Mouse (Mus musculus): Measurements from ENCODE around the gene Wsb2. TPM values are rescaled to one million over a fixed set of nuclear protein-coding genes. Genes with fewer than 3 reads are reported as not detected.
"Not testable (repeated sequence)": the region's sequence is repeated elsewhere in the genome, so short reads cannot be mapped to it uniquely, and the experiment has no call there.

Gene Wsb2
- polyA plus RNA-seq, 1 experiment: 205 TPM

DNA sequence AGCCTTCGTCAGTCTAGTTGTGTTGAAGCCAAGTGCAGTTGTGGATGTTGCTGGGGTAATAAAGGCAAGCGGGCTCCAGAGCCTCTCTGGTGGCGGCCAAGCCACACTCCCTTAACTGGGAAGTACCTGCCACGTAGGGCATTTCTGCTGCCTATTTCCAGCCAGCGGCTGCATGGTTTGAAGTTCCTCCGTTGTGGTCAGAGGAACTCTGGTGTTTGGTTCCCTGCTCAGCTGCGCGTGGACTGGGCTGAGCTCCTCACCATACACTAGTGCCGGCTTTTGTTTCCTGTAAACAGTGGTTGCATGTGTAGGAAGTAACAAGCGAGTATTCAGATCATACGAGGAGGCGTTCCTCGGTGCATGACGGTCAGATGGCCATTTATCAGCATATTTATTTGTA lies 20.6 kb downstream of the Wsb2 start:
- 84% methylated on average over 14 of the region's 14 CpGs for WGBS

DNA sequence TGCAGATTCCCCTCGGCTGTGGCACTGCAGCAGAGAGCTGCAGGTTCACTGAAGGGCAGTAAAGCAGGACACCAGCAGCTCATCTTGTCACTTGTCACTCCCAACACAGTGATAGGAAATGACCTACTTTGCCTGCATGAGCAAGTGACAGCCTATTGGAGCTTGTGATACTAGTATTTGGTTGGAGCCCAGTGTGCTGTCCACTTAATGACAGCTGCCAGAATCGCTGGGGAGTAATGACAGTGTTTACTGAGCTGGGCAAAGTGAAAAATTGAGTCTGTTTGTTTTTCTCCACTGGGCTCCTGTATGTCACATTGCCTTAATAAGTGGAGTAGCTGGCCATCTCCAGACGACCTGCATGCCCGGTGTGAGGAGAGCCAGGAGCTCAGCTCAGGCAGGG lies 23.1 kb downstream of the Wsb2 start:
- WGBS: 52% methylated on average over 4 of the region's 4 CpGs
- DNase-seq (ENCODE audit: low read depth, low spot score): no peak

More for the DNA sequence above, 20.6 kb downstream of the Wsb2 start:
- DNase-seq (ENCODE audit: low read depth, low spot score): not testable (repeated sequence)

DNA sequence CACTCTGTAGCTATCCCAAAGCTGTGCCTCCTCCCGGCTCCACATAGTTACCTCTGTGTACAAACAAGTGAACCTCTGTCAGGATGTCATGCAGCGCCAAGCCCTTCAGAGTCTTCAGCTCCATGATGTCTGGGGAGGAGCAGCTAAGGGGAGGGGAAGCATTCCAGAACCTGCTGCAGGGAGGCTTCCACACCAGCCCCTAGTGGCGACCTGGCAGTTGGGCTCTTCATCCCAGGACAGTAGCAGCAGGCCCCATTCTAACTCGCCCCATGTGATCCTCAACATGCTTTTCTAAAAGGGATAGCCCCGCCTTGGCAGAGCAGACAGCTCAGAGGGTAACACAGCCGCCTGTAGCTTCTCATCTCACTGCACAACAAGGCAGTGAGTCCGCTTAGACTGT lies 24.7 kb downstream of the Wsb2 start:
- 87% methylated on average over 7 of the region's 7 CpGs for WGBS
- no peak for DNase-seq (ENCODE audit: low read depth, low spot score)

DNA sequence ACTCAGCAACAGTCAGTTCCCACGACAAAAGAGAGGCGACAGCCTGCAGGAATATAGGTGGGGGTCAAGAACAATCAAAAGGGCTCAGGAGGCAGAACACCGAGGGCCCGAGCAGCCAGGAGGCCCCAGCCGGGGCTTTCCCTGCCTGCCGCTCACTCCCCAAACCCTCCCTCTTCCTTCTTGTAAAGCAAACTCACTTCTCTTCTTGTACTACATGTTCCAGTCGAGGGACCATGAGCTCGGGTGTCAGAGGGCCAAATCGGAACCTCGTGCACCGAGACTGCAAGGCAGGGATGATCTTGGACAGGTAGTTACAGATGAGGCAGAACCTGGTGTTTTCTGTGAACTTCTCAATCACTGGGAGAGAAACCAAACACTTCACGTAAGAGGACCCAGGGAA lies 26.1 kb downstream of the Wsb2 start:
- WGBS: 81% methylated on average over 12 of the region's 12 CpGs
- no peak for DNase-seq (ENCODE audit: low read depth, low spot score)

DNA sequence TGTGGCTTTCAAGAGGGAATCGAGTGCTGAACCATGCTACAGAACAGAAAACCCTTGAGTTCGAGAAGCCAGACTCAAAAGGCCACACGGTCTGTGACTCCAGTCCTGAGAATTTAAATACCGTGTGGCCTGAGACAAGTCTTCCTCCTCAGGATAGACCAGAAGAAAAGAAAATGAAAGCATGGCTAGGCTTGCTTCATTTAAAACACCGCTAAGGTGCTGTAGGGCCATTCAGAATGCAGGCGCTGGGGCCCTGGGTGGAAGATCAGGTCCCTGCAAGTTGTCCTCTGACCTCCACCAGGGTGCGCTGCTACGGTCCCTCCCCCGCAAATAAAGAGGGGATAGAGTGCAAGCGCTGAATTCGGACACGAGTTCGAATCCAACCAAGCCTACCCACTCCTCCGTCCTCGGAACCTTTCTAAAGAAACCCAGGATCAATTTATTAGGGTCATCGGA lies 31.2 kb downstream of the Wsb2 start:
- WGBS: 3% methylated on average over 16 of the region's 16 CpGs
- DNase-seq (ENCODE audit: low read depth, low spot score): no peak

DNA sequence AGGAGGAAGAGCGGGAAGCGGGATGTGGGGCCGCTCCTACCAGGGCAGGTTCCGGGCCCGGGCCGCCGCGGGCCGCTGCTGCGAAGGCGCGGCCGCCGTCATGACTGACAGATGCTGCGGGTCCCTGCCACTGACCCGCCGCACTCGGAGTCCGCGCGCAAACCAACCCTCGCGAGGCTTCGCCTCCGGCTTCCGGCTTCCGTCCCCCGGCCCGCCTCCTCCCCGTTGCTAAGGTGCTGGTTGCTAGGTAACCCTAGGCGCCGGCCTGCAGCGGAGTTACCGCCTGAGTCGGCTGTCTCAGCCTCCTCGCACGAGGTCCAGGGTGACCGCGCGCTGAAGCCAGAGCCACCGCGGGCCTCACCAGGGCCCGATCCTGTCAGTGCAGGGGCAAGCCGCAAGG lies 31.8 kb downstream of the Wsb2 start, which contains the start of gene Rfc5:
Rfc5 (minus strand) TSS at position 171 of the 400 bp plus-strand sequence.
- WGBS: under 1% methylated on average over 44 of the region's 44 CpGs

DNA sequence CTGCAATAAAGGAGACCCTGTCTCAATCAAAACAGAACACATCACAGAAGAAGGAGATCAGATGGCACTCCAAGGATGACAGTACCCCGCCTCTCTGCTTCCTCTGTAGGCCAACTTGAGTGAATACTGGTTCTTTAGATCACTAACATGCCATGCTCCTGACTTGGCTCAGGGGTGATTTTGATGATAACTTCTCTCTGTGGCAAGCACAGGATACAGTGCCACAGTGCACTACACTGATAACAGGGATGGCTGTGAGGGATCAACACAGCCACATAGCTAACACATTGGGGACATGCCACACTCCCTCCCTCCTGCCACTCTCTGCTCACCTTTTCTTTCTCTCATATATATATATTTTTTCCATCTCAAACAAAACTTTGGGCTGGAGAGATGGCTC lies 33.8 kb downstream of the Wsb2 start:
- DNase-seq (ENCODE audit: low read depth, low spot score): no peak
- WGBS: 89% methylated on average over 1 of the region's 1 CpGs

More for the DNA sequence above, 31.8 kb downstream of the Wsb2 start, which contains the start of gene Rfc5:
- DNase-seq (ENCODE audit: low read depth, low spot score): peak; percentile 89

DNA sequence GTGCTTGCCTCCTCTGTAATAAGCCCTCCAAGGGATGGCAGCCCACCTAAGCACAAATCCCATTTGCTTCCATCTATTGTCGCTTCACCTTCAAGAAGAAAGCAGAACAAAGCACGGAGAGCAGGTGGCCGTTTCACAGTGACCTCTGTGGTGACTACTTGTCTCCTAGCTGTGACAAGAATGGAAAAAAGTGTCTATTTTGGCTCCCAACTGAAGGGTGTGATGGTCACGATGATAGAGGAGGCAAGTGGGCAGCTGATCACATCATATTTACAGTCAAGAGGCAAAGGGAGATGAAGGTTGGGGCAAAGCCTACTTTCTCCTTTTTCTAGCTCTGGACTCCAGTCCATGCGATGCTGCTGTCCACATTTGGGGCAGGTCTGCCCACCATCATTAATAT lies 38.7 kb downstream of the Wsb2 start:
- WGBS: 86% methylated on average over 5 of the region's 5 CpGs
- DNase-seq (ENCODE audit: low read depth, low spot score): no peak

DNA sequence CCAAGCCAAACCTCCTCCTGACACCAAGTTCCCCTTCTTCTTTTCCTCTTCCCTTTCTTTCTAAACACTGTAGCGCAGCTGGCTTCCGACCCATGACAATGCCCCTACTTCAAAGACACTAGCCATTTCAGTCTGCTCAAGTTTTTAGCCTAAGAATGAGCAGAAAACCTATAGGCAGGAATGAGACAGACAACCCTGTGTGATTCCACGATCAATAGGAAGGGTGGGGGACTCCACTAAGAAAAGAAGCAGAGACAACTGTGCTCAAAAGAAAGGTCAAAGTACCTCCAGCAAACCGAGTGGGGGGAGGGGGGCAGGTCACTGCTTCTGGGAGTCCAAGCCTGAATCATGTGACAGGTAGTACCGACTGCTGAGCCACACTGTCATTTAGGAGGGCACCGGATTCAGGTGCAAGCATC lies 39.5 kb downstream of the Wsb2 start:
- DNase-seq (ENCODE audit: low read depth, low spot score): no peak
- 65% methylated on average over 6 of the region's 6 CpGs for WGBS

DNA sequence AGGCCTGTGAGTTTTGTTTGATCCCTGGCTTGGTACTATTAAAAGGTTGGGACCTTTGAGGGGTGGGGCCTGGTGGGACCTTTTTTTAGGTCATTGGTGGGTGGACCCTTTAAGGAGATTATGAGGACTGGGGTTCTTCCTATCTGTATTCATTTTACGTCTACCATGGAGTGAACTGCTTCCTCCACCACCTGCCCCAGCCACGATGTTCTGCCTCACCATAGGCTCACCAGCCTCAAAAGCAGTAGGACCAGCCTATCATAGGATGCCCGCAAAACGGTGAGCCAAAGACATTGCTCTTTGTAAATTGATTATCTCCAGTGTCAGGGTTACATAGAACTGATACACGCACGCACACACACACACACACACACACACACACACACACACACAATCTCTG lies 40.3 kb downstream of the Wsb2 start:
- 78% methylated on average over 6 of the region's 6 CpGs for WGBS
- DNase-seq (ENCODE audit: low read depth, low spot score): no peak

DNA sequence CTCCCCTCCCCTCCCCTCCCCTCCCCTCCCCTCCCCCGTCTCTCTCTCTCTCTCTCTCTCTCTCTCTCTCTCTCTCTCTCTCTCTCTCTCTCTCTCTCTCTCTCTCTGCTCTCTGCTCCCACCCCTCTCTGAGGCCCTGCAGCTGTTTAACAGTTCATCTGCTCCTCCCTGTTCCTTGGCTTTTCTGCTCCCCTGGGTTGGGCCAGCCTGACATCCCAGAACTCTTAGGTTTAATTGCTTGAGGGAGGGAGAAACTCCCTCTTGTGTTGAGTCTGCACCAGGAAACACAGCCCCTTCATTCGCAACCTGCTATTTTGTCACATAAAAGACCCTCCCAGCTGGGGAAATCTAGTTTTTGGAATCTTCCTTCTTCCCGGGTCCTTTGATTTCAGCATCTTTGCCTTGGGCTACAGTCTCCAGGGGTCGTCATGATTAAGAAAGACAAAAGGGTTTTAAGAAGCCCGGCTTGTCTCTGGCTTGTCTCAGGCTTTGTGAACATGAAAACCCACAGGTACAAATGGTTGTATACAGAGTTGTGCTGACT lies 41.0 kb downstream of the Wsb2 start:
- DNase-seq (ENCODE audit: low read depth, low spot score): no peak
- WGBS: 45% methylated on average over 4 of the region's 5 CpGs

DNA sequence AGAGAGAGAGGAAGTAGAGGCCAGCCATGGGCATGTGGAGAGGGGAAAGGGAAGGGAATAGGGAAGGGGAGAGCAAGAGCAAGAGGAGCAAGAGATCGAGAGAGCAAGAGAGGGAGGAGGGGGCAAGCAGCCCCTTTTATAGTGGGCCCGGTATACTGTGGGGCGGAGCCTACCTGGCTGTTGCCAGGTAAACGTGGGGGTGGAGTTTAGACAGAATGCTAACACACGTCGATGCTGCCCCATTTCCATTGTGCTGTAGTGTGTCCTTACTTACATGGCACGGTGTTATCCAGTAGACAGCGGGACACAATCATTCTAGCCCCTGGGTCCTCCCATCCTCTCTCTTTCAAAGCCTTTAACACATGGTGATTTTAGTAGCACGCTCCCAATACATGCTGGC lies 42.2 kb downstream of the Wsb2 start:
- WGBS: 58% methylated on average over 9 of the region's 9 CpGs

DNA sequence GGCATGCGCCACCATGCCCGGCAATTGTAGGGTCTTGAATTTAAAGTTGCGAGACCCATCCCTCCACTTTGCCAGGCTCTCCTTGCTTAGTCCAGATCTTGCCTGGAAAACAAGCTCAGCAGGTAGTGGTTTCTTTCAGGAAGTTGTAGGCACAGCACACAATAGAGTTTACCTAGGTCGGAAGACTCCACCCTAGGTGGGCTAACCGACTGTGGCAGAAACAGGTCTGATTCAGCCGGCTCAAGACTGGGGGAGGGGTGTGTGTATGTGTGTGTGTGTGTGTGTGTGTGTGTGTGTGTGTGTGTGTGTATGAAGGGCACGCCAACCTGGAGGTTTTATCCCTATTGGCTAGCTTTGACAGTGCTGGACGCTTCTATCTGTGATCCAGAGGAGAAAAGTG lies 46.5 kb downstream of the Wsb2 start:
- 64% methylated on average over 8 of the region's 8 CpGs for WGBS
- DNase-seq (ENCODE audit: low read depth, low spot score): no peak

More for the DNA sequence above, 42.2 kb downstream of the Wsb2 start:
- no peak for DNase-seq (ENCODE audit: low read depth, low spot score)

DNA sequence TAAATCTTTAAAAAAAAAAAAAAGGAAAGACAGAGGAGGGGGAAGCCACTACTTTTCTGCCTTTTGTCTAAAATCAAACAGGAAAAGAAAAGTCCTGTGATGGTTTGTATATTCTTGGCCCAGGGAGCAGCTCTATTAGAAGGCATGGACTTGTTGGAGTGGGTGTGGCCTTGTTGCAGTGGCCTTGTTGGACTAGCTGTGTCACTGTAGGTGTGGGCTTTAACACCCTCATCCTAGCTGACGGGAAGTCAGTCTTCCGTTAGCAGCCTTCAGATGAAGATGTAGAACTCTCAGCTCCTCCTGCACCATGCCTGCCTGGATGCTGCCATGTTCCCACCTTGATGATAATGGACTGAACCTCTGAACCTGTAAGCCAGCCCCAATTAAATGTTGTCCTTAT lies 47.6 kb downstream of the Wsb2 start:
- 82% methylated on average over 2 of the region's 2 CpGs for WGBS
- DNase-seq (ENCODE audit: low read depth, low spot score): not testable (repeated sequence)

DNA sequence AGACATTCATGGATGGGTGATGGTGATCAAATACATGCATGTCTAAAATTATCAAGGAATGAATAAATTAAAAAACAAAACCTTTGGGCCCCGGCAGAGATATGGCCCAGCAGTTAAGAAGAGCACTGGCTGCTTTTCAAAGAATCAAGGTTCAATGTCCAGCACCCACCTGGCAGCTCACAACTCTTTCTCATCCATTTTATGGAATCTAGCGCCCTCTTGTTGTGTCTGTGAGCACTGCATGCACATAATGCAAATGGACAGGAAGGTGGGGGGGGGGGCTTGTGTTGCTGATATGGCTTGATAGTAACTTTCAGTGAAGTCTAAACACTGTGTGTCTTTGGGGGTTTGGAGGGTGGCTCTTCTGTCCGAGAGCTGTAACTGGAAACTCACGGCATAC lies 51.1 kb downstream of the Wsb2 start:
- 52% methylated on average over 4 of the region's 4 CpGs for WGBS

DNA sequence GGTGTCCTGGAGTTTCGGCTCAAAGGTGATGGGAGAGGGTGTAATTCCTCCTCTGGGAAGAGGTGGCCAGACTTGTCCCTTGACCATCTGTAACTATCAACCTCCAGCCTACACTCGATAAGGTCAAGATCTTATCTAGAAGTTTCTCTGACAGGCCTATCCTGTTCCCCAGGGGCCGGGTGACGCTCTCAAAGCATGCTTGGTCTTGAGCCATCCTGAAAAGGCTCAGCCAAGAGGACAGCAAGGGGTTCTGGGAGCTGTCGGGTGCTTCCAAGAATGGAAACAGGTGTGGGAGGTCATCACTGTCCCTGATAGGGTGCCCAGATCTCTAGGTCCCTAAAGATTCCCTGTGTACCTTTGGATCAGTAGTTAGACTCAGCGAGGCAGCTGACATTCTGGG lies 52.3 kb downstream of the Wsb2 start:
- 59% methylated on average over 6 of the region's 6 CpGs for WGBS

More for the DNA sequence above, 51.1 kb downstream of the Wsb2 start:
- DNase-seq (ENCODE audit: low read depth, low spot score): no peak

DNA sequence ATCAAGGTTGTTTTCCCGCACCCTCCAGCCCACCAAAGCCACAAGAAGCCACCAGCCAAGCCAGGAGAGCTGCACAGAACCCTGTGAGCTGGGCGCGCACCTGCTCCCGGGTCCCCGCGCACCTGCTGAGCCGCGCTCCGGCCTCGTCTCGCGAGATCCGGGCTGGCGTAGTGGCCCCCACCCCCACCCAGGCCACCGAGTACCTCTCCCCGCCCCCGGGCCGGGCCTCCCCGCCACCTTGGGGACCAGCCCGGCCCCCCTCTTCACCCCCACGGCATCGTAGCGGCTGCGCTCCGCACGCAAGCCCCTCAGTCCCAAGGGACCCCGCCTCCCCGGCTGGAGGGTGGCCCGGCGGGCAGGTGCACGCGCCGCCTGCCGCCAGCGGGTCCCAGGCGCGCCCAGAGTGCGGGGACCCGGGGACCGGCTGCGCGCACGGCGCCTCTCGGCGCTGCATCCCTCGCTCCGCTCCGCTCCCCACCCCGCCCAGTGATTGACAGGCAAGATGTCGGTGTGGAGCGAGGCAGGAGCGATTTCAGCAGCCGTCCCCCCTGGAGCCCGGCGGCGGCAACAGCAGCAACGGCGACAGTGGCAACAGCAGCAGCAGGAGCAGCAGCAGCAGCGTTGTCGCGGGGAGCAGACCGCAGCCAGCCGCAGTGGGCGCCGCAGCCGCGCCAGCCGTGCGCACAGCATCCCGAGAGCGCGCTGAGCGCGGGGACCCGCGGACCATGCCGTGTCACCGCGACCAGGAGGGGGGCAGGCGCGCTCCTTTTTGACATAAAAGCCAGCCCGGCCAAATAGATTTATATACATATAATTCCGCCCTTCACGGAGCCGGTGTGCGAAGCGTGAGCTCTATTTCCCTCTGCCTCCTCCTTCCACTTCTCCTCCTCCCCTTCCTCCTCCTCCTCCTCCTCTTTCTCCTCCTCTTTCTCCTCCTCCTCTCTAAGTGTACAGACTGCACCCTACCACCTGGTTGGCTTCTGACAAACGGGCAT lies 56.7 kb downstream of the Wsb2 start, which contains the start of gene Ksr2:
Ksr2 (plus strand) TSS at position 494 of the 995 bp plus-strand sequence.
- no peak for DNase-seq (ENCODE audit: low read depth, low spot score)
- WGBS: 1% methylated on average over 89 of the region's 89 CpGs

More for the DNA sequence above, 52.3 kb downstream of the Wsb2 start:
- DNase-seq (ENCODE audit: low read depth, low spot score): no peak

DNA sequence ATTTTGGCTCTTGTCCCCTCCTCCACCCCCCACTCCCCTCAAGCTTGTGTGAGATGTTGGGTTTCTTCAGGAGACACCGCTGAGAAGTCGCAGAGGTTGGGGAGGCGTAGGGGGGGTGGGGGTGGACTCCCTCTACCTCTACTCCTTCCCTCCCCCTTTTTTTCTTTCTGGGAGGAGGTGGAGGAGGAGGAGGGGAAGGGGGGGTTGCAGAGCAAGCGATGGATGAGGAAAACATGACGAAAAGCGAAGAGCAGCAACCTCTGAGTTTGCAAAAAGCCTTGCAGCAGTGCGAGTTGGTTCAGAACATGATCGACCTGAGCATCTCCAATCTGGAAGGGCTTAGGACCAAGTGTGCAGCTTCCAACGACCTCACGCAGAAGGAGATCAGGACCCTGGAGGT lies 57.5 kb downstream of the Wsb2 start:
- 6% methylated on average over 10 of the region's 10 CpGs for WGBS
- DNase-seq (ENCODE audit: low read depth, low spot score): no peak

DNA sequence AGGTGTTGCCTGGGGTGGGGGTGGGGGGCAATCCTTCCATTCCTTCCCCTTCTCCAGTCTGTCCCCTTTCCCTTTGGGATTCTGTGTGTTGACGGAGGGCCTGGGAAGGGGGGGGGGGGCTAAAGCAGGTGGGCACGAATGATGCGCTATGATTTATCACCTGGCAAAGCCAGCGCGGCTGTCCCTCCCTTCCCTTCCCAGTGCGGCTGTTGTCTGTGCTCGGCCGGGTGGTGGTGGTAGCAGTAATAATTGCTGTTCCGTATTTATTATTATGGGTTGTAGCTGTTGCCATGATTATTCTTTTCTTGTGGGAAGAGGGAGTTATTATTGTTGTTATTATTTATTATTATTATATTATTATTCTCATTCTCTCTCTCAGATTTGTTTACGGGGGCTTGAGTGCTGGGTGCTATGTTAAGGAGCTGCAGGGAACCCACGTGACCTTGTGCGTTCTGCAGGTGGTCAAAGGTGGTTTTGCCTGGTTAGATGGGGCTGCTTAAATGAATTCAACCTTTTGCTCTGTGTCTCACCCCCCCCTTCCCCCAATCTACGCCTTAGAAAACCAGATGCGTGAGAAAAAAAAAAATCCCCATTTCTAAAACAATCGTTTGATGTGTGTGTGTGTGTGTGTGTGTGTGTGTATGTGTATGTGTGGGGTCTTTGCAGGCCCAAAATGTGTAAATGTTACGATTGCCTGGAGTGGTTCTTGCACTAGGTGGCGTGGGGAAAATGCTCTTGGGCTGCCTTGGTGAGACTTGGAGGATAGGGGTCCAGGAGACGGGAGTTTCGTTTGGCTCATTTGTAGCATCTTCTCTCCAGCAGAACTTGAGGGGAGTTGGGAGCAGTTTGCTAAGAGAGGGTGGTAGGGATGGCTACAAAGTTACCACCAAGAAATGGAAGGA lies 58.2 kb downstream of the Wsb2 start:
- 36% methylated on average over 19 of the region's 19 CpGs for WGBS
- DNase-seq (ENCODE audit: low read depth, low spot score): no peak

DNA sequence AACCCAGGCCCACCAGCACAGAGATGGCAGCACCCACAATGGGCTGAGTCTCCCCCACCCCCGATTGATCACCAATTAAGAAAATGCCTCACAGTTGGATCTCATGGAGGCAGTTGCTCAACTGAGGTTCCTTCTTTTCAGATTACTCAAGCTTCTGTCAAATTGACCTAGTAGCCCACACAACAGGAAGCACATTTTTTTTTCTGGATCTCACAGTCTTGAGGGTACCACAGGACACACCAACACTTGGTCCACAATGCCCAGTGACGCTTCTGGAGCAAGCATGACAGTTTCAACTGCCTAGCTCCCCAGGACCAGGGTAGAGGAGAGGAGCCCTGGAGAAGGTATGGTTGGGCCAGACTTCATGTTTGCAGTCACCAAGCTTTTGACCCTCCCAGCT lies 60.3 kb downstream of the Wsb2 start:
- WGBS: 71% methylated on average over 2 of the region's 2 CpGs
- no peak for DNase-seq (ENCODE audit: low read depth, low spot score)

Measured in large intestine, adult 2 months (tissue).